8 mouse cellular contexts compared by ENCODE assay signal in the genomic region with DNA sequence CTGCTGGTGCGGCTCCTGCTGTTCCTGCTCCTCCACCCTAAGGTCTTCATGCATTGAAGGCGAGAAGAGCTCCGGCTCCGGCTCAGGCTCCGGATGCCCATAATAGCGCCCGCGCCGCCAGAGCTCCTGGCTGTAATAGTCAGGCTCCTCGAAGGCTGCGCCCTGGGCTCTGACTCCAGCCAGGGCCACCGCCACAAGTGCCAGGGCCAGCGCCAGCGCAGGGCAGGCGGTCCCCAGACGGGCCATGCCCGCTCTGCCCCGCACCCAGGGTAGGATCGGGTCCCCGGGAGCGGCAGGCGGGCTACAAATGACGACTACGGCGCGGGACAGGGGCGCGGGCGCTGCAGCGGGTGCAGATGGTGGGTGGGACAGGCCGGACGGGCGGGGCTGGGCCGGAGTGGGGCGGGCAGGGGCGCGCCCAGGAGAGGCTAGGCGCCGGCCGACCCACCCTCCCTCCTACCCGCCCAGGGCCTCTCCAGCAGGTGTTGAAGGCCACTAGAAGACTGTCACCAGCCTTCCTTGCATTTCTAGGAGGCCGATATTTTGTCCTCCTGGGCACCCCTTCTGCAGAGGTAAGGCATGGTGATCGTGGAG. TPM values are rescaled to one million over a fixed set of nuclear protein-coding genes. Genes with fewer than 3 reads are reported as not detected.
DNase-seq lines count a peak whose midpoint lies in the region; ATAC-seq and TF ChIP-seq lines count a peak whose summit lies in the region.

Gene Cpxm2 (minus strand): TSS at position 372 of the 594 bp plus-strand sequence.

- H3K9ac ChIP-seq in ES-Bruce4 (ENCODE audit: low read depth, poor library complexity, severe bottlenecking) = peak within 1 kb of the TSS; percentile 27; the same call in 1 of the 2 replicates
- H3K9ac ChIP-seq in forebrain, embryonic 11.5 days (ENCODE audit: low read length) = peak within 1 kb of the TSS; percentile 53; the same call in 1 of the 2 replicates
- H3K9ac ChIP-seq in hindbrain, embryonic 15.5 days = peak within 1 kb of the TSS; percentile 39; the same call in 1 of the 2 replicates
- peak within 1 kb of the TSS; percentile 22; the same call in 1 of the 2 replicates for H3K9ac ChIP-seq in neural tube, embryonic 14.5 days (replicated peaks; ENCODE audit: low read depth, low read length)

- TF ChIP-seq POLR2A in ES-Bruce4 (IDR thresholded peaks at IDR 0.05; ENCODE audit: insufficient read depth, low read length) = no peak

- H3K36me3 ChIP-seq in ES-Bruce4 (ENCODE audit: control insufficient read depth, insufficient read depth, low read length, poor library complexity, severe bottlenecking) = no peaks in the 10 kb centered on the region
- no peaks in the 10 kb centered on the region for H3K36me3 ChIP-seq in forebrain, embryonic 11.5 days (ENCODE audit: control insufficient read depth, insufficient read depth, low read length)
- no peaks in the 10 kb centered on the region for H3K36me3 ChIP-seq in hindbrain, embryonic 15.5 days
- no peaks in the 10 kb centered on the region for H3K36me3 ChIP-seq in neural tube, embryonic 14.5 days (ENCODE audit: control insufficient read depth, insufficient read depth, low read length)

- H3K9me3 ChIP-seq in ES-Bruce4 (replicated peaks; ENCODE audit: control insufficient read depth, insufficient read depth, low read length, poor library complexity, severe bottlenecking) = no peaks in the 10 kb centered on the region
- no peaks in the 10 kb centered on the region for H3K9me3 ChIP-seq in forebrain, embryonic 11.5 days (ENCODE audit: control insufficient read depth, low read length)
- H3K9me3 ChIP-seq in hindbrain, embryonic 15.5 days = no peaks in the 10 kb centered on the region
- H3K9me3 ChIP-seq in neural tube, embryonic 14.5 days (ENCODE audit: control insufficient read depth, low read length) = no peaks in the 10 kb centered on the region

- WGBS in forebrain, embryonic 11.5 days = 3% methylated on average over 42 of the region's 43 CpGs
- WGBS in hindbrain, embryonic 15.5 days = 4% methylated on average over 41 of the region's 43 CpGs
- 3% methylated on average over 42 of the region's 43 CpGs for WGBS in neural tube, embryonic 14.5 days

- peak within 1 kb of the TSS; percentile 86 for H3K4me2 ChIP-seq in forebrain, embryonic 11.5 days (ENCODE audit: low read depth, low read length, severe bottlenecking)
- peak within 1 kb of the TSS; percentile 69 for H3K4me2 ChIP-seq in hindbrain, embryonic 15.5 days
- H3K4me2 ChIP-seq in neural tube, embryonic 14.5 days (ENCODE audit: low read depth, low read length) = peak within 1 kb of the TSS; percentile 45

- no peak for ATAC-seq in forebrain, embryonic 11.5 days (replicated peaks; ENCODE audit: low FRiP score)
- ATAC-seq in hindbrain, embryonic 15.5 days (ENCODE audit: low FRiP score, low read depth) = no peak
- ATAC-seq in neural tube, embryonic 14.5 days (ENCODE audit: low read depth) = peak; percentile 38

- H3K27me3 ChIP-seq in ES-Bruce4 (ENCODE audit: control insufficient read depth, insufficient read depth, low read length, poor library complexity, severe bottlenecking) = 0 out of 2 replicates have a peak, but pooled peaks cover 2% of the 10 kb centered on the region
- H3K27me3 ChIP-seq in forebrain, embryonic 11.5 days (ENCODE audit: control insufficient read depth, insufficient read depth, low read length) = peaks cover 21% of the 10 kb centered on the region
- H3K27me3 ChIP-seq in hindbrain, embryonic 15.5 days = 0 out of 2 replicates have a peak, but pooled peaks cover 23% of the 10 kb centered on the region
- H3K27me3 ChIP-seq in neural tube, embryonic 14.5 days (ENCODE audit: control insufficient read depth, insufficient read depth, low read length) = peaks cover 12% of the 10 kb centered on the region; the same call in 1 of the 2 replicates

- H3K4me3 ChIP-seq in ES-Bruce4 (ENCODE audit: low read depth, low read length) = peak within 1 kb of the TSS; percentile 55
- peak within 1 kb of the TSS; percentile 33 for H3K4me3 ChIP-seq in forebrain, embryonic 11.5 days (ENCODE audit: low read depth, low read length)
- peak within 1 kb of the TSS; percentile 33 for H3K4me3 ChIP-seq in hindbrain, embryonic 15.5 days
- peak within 1 kb of the TSS; percentile 28 for H3K4me3 ChIP-seq in neural tube, embryonic 14.5 days (ENCODE audit: low read depth, low read length)

- no peak within 1 kb of the TSS for H3K27ac ChIP-seq in ES-Bruce4 (ENCODE audit: insufficient read depth, low read length)
- no peak within 1 kb of the TSS for H3K27ac ChIP-seq in forebrain, embryonic 11.5 days (ENCODE audit: low read depth, low read length)
- H3K27ac ChIP-seq in hindbrain, embryonic 15.5 days (replicated peaks) = no peak within 1 kb of the TSS
- H3K27ac ChIP-seq in neural tube, embryonic 14.5 days (ENCODE audit: low read depth, low read length) = no peak within 1 kb of the TSS

- H3K4me1 ChIP-seq in ES-Bruce4 (ENCODE audit: control insufficient read depth, insufficient read depth, low read length) = no peaks in the 10 kb centered on the region
- peaks cover 7% of the 10 kb centered on the region; the same call in 1 of the 2 replicates for H3K4me1 ChIP-seq in forebrain, embryonic 11.5 days (replicated peaks; ENCODE audit: control insufficient read depth, insufficient read depth, low read length)
- H3K4me1 ChIP-seq in hindbrain, embryonic 15.5 days (replicated peaks) = peaks cover 40% of the 10 kb centered on the region
- H3K4me1 ChIP-seq in neural tube, embryonic 14.5 days (ENCODE audit: control insufficient read depth, insufficient read depth, low read length) = peaks cover 17% of the 10 kb centered on the region

- peak; percentile 23 to 38 for DNase-seq in cerebellum, postnatal 25 days
- DNase-seq in cerebellum, postnatal 4 days (ENCODE audit: low spot score in 2 of 2) = no peak
- DNase-seq in forebrain, embryonic 11.5 days (ENCODE audit: low spot score) = peak; percentile 57
- DNase-seq in cerebellum, adult 8-10 months = no peak
- no peak for DNase-seq in testis, postnatal 10 days (ENCODE audit: low spot score)

- no peak for TF ChIP-seq CTCF in ES-Bruce4 (IDR thresholded peaks at IDR 0.05; ENCODE audit: low read depth, low read length)

- no peak for TF ChIP-seq EP300 in ES-Bruce4 (IDR thresholded peaks at IDR 0.05; ENCODE audit: insufficient read depth, low read depth, low read length)

RNA-seq across cellular contexts. Expression of gene Cpxm2, which starts in this region (rescaled TPM):
- polyA plus RNA-seq in ES-Bruce4 (2011; ENCODE audit: insufficient read depth, insufficient read length, low read depth, missing spikeins) = 1.1 and 1.2 TPM in 2 replicates
- 2.9 and 3.7 TPM in 2 replicates for polyA plus RNA-seq in forebrain, embryonic 11.5 days (2014; fragmentation: Nextera tagmentation; extraction: Ambion mirVana)
- 0.82 and 1.4 TPM in 2 replicates for polyA plus RNA-seq in hindbrain, embryonic 15.5 days (2015; fragmentation: Nextera tagmentation; extraction: Ambion mirVana)
- 0.79 and 2.4 TPM in 2 replicates for polyA plus RNA-seq in neural tube, embryonic 14.5 days (2014; fragmentation: Nextera tagmentation; extraction: Ambion mirVana)

Comparison
In these comparisons a context has a peak if more than half of its experiments do, and no peak if none do; other contexts are left out.
1. DNase-seq: peak in cerebellum, postnatal 25 days (2 of 2) and forebrain, embryonic 11.5 days (single experiment); none in cerebellum, postnatal 4 days (0 of 2), cerebellum, adult 8-10 months (single experiment) and testis, postnatal 10 days (single experiment).
2. Peak in every context shown above with its lines, with median percentiles within 50 percentile points of each other: H3K4me3 ChIP-seq, H3K9ac ChIP-seq and H3K4me2 ChIP-seq.